Mouse (Mus musculus): ENCODE measurements around the gene Fabp3.
A peak's percentile ranks its signal among the peaks of the same experiment; 100 is the strongest.

The Fabp3 gene

GRCm38 (mm10) chr4:130308231-130309081 lies at the start of gene Fabp3, which contains the start of gene Gm10570:
Fabp3 (plus strand) TSS chr4:130308595.
Gm10570 (minus strand) TSS chr4:130308674.
- DNase-seq: peak; percentile 26

DNA sequence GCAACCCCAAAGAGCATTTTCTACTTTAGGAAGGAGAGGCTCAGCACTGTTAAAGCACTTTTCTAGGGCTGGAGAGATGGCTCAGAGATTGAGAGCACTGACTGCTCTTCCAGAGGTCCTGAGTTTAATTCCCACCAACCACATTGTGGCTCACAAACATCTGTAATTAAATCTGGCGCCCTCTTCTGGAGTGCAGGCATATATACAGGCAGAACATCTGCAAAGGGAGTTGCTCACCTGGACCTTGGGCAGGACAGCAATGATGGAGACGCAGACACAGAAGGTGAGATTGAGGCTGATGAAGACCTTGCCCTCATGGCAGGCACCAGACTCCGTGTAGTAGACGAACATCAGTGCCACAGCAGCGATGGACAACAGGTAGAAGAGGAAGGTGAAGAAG lies 48.0 kb upstream of the Fabp3 start:
- no peak for DNase-seq

GRCm38 (mm10) chr4:130264131-130264530 lies 44.3 kb upstream of the Fabp3 start:
- no peak for DNase-seq

- DNase-seq: peak; percentile 76
Observed at GRCm38 (mm10) chr4:130264698-130265349, 43.6 kb upstream of the Fabp3 start.

DNA sequence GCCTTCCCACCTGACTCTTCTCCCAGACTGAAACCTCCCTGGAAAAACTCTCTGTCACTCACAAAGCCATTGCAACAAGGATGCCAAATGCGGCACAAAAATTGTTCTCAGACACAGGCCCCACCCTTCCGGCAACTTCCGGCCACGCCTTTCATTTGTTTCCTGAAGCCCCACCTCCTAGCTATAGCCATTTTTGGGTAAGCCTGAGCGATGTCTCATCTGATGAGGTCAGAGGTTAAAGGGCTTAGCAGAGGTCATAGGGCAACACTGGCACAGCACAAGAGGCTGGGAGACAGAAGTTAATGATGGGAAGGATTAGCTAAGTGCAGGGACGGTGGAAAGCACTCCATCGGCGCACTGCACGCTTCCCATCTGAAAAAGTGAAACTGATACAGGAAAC lies 41.8 kb upstream of the Fabp3 start:
- peak; percentile 35 for DNase-seq

- DNase-seq: peak; percentile 67
Observed at GRCm38 (mm10) chr4:130267069-130267468, 41.3 kb upstream of the Fabp3 start.

DNA sequence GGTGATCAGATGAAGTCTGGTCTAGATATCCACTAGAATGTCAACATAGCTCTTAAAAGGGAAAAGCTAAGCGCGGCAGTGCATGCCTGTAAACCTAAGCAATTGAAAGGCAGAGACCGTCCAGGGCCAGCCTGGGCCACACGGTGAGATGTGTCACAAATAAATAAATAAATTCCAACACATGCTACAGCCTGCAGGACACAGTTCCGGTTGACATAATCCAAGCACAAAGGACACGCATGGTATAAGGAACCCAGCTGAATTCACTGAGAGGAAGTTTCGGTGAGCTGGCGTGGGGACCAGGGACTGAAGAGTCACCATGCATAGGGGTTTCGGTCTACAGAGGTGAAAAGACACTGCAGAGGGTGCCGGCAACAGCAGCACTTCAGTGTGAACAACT lies 39.7 kb upstream of the Fabp3 start:
- no peak for DNase-seq

GRCm38 (mm10) chr4:130270089-130270488 lies 38.3 kb upstream of the Fabp3 start:
- DNase-seq: no peak

DNA sequence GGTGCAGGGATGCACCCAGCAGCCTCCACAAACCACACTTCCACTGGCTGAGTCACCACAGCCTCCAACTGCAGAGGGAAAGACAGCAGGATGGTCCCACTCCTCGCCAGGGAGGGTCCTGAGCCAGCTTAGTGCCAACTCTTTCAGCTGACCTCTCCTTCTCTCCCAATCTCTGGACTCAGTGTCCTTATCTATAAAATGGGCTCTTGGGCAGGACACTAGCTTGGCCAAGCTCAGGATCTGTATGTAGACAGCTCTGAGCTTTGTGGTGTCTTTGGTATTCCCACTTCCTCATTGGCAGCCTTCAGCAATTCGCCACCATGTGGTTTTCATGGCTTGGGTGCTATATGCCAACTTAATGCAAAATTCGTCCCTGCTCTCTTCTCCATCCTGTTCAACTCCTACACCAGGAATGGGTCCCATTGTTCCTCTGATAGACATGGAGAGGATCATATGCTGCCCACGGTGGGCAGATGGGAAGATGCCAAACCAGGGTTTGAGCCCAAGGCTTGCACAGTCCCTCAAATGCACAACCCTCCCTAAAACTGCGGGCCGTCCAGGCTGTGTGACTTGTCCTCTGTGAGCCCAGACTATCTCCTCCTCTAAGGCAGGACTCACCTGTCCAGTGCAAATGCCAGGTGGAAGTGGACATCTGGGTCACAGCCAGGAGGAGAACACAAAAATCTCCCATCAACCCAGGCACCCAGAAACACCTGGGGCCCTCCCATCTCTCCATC lies 37.6 kb upstream of the Fabp3 start:
- no peak for DNase-seq

DNA sequence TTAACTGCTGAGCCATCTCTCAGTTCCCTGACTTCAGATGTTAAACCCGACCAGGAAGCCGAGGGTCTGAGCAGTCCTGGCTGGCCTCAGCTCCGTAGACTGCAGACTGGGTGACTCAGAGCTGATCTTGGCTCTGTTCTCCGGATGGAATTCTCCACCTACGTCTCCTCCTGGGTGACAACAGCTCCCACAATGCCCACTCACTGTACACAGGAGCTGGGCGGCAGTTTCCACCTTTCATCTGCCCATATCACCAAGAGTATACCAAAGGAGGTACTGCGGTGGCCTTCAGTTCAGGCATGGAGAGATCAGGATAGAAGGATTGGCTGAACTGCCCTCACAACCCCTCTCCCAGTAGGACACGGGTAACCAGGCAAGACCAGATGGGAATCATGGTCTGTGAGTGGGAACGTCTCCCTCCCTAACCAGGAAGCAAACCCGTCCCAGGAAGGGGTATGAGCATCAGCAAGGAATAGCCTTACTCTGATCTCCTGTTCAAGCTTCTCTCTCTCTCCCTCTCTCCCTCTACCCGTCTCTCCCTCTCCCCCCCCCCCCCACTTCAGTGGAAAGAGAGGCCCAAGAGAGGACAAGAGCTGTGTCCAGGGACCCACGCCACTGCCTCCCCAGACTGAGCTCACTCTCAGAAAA lies 34.6 kb upstream of the Fabp3 start:
- DNase-seq: no peak

DNA sequence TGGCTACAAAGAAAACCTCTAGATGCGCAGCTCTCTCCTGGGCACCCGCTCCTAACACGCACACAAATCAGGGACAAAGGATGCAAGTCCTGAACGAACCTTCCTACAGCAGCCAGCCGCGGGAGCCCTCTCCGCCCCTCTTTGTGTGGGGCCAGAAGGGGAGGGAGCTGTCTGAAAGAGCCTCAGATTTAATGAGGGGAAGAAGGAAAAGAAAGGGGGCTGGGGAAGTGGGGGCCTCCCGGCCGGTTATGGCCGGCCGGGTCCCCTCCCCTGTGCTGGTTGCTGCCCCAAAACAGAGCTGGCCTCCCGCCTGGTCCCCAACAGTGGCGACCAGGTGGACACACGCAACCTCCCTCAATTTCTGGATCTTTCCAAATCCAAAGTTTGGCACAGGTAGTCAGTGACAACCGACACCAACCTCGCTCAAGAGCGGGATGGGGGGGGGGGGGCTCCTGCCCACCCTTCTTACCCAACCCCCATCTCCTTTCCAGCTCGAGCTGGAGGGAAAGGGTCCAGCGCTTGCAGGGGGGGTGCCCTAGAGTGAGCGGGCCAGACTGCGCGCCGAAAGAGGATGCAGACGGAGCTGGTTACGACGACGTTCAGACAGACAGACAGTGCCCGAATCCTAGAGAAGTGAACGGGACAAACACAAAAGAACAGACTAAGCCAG lies 33.9 kb upstream of the Fabp3 start:
- DNase-seq: no peak

- DNase-seq: peak; percentile 46
Observed at GRCm38 (mm10) chr4:130275016-130275822, 33.2 kb upstream of the Fabp3 start.

GRCm38 (mm10) chr4:130275823-130276105 lies 32.6 kb upstream of the Fabp3 start:
- no peak for DNase-seq

GRCm38 (mm10) chr4:130276573-130277176 lies 31.7 kb upstream of the Fabp3 start:
- DNase-seq: no peak

DNA sequence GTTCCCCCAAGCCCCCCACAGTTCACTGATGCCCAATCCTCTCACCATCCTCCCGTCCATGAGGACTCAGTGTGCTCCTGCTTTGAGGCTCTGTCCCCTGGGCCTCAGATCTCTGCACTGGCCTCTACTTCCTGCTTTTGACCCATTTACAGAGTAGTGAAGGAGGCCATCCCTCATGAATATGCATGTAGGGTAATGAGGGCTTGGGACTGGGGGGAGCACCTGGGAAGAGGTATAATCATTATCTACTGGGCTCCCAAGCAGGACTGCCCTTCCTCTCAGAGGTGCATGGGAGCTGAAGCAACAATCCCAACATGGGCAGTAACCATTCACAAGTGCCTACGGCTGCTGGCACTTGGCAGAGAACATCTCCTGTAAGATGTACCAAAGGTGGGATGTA lies 29.3 kb upstream of the Fabp3 start, which contains the start of gene Serinc2:
TSS of gene Serinc2 (minus strand) at position 101 of the 400 bp plus-strand sequence.
- no peak for DNase-seq

DNA sequence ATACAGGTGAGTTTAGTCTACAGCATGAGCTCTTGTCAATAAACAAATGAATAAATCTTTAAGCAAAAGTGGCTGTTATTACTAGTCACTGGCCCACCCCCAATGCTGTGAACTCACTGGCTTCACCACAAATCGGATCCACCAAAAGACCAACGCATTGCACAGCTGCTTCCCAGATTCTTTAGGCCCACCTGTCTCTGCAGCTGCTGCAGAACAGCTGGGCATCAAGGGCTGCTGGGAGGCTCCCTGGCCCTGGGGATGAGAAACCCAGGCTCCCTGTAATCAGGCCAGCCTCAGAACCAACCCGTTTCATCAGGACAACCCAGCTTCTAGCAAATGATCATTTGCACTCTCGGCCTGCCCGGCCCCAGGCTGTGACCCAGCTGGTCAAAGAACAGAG lies 25.5 kb upstream of the Fabp3 start:
- DNase-seq: no peak

- no peak for DNase-seq
Observed at GRCm38 (mm10) chr4:130283826-130284225, 24.6 kb upstream of the Fabp3 start.

- DNase-seq: no peak
Observed at GRCm38 (mm10) chr4:130286531-130286930, 21.9 kb upstream of the Fabp3 start.

GRCm38 (mm10) chr4:130289824-130290223 lies 18.6 kb upstream of the Fabp3 start:
- no peak for DNase-seq

DNA sequence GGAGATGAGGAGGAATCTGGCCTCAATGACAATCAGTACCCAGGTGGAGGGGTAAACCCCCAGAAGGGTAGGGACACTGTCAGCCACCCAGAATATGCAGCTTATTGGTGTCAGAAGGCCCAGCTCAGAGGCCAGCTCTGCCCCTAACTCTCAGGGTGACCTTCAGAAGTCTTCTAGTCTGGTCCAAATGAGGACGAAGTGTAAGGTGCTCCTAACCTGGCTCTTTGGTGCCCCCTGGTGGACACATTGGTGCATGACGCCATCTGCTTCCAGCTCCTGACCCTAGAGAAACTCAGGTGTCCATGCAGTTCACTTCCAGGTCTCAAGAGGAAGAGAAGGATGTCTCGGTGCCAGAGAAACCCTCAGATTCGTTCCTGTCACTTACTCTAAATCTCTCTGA lies 16.1 kb upstream of the Fabp3 start:
- peak; percentile 83 for DNase-seq

GRCm38 (mm10) chr4:130294513-130294912 lies 13.9 kb upstream of the Fabp3 start:
- no peak for DNase-seq

Data from lung, postnatal 36 days (tissue).